Mouse (Mus musculus) spleen, adult 2 months (tissue): ENCODE measurements around the gene Gsap. TPM values are rescaled to one million over a fixed set of nuclear protein-coding genes. Genes with fewer than 3 reads are reported as not detected.

Experiments
- DNase-seq, 2 experiments: peaks; one replicate each; pipeline versions ENCODE4 v3.0.0 to v3.0.0-alpha.2; 2012 to 2021; ENCODE audit warnings: low spot score in 2 of 2, low read depth in 1 of 2
- H3K27ac ChIP-seq: fragments of 200-500 bp; 2 replicates; pipeline ENCODE4 v1.5.1; 2012; ENCODE audit warnings: low read length, inconsistent platforms; ENCODE audit not compliant: insufficient read depth
- H3K27me3 ChIP-seq: fragments of 200-500 bp; 2 replicates; pipeline ENCODE4 v1.6.1; 2012; ENCODE audit warnings: mild to moderate bottlenecking, moderate library complexity, low read length, inconsistent platforms; ENCODE audit not compliant: control insufficient read depth, insufficient read depth
- H3K36me3 ChIP-seq: fragments of 200-500 bp; 2 replicates; pipeline ENCODE4 v1.6.1; 2012; ENCODE audit warnings: mild to moderate bottlenecking, low read length, inconsistent platforms; ENCODE audit not compliant: control insufficient read depth, insufficient read depth
- H3K4me1 ChIP-seq: fragments of 200-500 bp; 2 replicates; pipeline ENCODE4 v1.6.1; 2011; ENCODE audit warnings: inconsistent platforms; ENCODE audit not compliant: control insufficient read depth, insufficient read depth, insufficient read length
- H3K4me3 ChIP-seq: fragments of 200-500 bp; 2 replicates; pipeline ENCODE4 v1.5.1; 2011; ENCODE audit warnings: mild to moderate bottlenecking, inconsistent platforms; ENCODE audit not compliant: insufficient read depth, insufficient read length; ENCODE audit errors: extremely low read depth
- CTCF ChIP-seq: fragments of 200-500 bp; IDR thresholded peaks from 2 replicates; pipeline ENCODE4 v1.5.1; 2011; ENCODE audit warnings: mild to moderate bottlenecking, inconsistent platforms; ENCODE audit not compliant: insufficient read depth, insufficient read length, insufficient replicate concordance; ENCODE audit errors: extremely low read depth
- POLR2A ChIP-seq: fragments of 200-500 bp; IDR thresholded peaks from 2 replicates; pipeline ENCODE4 v1.6.1; 2011; ENCODE audit warnings: low read depth, low read length, inconsistent platforms
- WGBS: fragments of 180-500 bp; shearing (Covaris S2); methylation state at CpG from one replicate; pipeline ENCODE4 v1.1.7; 2018; 5-methylcytosine and 5-hydroxymethylcytosine counted together
- polyA plus RNA-seq: library from polyadenylated mRNA; depleted of rRNA; stranded (reverse); fragments of >200 nt; gene quantifications from 2 replicates; pipeline ENCODE4 v1.2.3, GENCODE M21; 2012

Gsap gene
- polyA plus RNA-seq, 1 experiment, result 7.9 TPM

GRCm38 (mm10) chr5:21283356-21284062 is 97.5 kb downstream of the Gsap start:
- no peak overlapping the region for H3K27ac ChIP-seq
- H3K4me3 ChIP-seq, result no peak overlapping the region
- peaks cover 2% of the 10 kb centered on the region; the same call in 1 of the 2 replicates for H3K36me3 ChIP-seq
- 87% methylated on average over 12 of the region's 12 CpGs for WGBS
- no peaks in the 10 kb centered on the region for H3K27me3 ChIP-seq
- TF ChIP-seq CTCF, result no peak
- no peak for TF ChIP-seq POLR2A
- DNase-seq, result no peak
- H3K4me1 ChIP-seq, result no peaks in the 10 kb centered on the region

GRCm38 (mm10) chr5:21288658-21289435 is 102.8 kb downstream of the Gsap start:
- no peak for DNase-seq
- WGBS, result 82% methylated on average over 7 of the region's 7 CpGs

GRCm38 (mm10) chr5:21290594-21290993 is 104.5 kb downstream of the Gsap start:
- H3K4me3 ChIP-seq, result no peak overlapping the region
- no peaks in the 10 kb centered on the region for H3K4me1 ChIP-seq
- TF ChIP-seq POLR2A (no peak), CTCF (no peak)
- H3K27ac ChIP-seq, result no peak overlapping the region
- H3K27me3 ChIP-seq, result no peaks in the 10 kb centered on the region
- H3K36me3 ChIP-seq, result peaks cover 3% of the 10 kb centered on the region
- DNase-seq, result no peak
- 88% methylated on average over 8 of the region's 8 CpGs for whole genome bisulfite sequencing

More at GRCm38 (mm10) chr5:21288658-21289435, 102.8 kb downstream of the Gsap start:
- peak overlapping the region; percentile 20; the same call in 1 of the 2 replicates for H3K27ac ChIP-seq
- H3K27me3 ChIP-seq, result no peaks in the 10 kb centered on the region
- TF ChIP-seq POLR2A, result no peak
- no peak for TF ChIP-seq CTCF
- H3K4me1 ChIP-seq, result no peaks in the 10 kb centered on the region
- peaks cover 3% of the 10 kb centered on the region for H3K36me3 ChIP-seq
- no peak overlapping the region for H3K4me3 ChIP-seq

DNA sequence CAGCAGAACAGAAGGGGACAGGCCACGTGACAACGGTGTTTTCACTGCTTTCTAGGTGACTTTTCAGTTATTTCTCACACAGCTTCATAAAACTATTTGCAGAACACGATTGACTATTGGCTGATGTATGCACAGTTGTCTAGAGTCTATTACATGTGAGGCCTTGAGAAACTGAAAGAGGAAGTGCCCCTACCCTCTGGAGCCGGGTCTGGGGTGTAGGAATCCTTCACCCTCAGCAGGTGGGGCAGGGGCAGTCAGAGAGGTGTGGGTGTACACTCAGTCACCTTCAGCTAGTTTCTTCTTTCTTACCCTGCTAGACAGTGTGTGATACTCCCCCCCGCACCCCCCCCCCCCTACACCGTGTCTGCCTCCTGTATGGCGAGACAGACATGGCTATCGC is 109.6 kb downstream of the Gsap start:
- no peaks in the 10 kb centered on the region for H3K27me3 ChIP-seq
- TF ChIP-seq CTCF (no peak), POLR2A (no peak)
- 76% methylated on average over 8 of the region's 8 CpGs for WGBS
- DNase-seq, result peak; percentile 11 to 47
- no peak overlapping the region for H3K27ac ChIP-seq
- no peak overlapping the region for H3K4me3 ChIP-seq
- H3K4me1 ChIP-seq, result no peaks in the 10 kb centered on the region; the same call in 1 of the 2 replicates
- no peaks in the 10 kb centered on the region; the same call in 1 of the 2 replicates for H3K36me3 ChIP-seq

DNA sequence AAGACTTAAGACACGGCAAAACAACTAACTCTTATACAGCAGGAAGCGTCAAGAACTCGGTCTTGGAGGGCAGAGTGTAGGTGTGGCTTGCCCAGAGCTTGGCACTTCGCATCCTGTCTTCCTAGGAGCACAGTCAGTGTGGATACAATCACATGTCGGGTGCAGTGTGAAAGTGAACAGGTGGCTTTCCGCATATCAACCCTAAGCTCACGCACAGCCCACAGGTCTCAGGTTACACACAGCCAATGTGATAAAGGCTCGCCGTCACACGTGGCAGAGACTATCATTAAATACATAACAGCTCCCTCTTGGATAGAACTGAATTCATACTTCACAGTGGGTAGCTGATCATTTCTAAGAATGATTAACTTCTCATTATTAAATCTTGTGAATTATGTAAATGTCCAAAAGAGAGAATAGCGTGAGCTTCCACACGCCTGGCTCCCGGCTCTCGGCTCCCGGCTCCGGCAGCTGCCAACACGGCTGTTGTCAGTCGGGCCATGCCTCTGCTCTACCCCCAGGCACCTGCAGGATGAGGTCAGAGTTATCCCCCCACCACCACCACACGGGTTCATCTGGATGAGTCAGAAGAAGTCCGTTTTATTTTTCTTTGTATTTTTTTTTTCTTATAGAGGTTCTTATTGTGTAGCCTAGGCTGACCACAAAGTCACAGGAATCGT is 113.2 kb downstream of the Gsap start:
- DNase-seq, result no peak
- H3K27me3 ChIP-seq, result no peaks in the 10 kb centered on the region
- no peaks in the 10 kb centered on the region; the same call in 1 of the 2 replicates for H3K4me1 ChIP-seq
- 88% methylated on average over 21 of the region's 21 CpGs for WGBS
- no peak overlapping the region for H3K27ac ChIP-seq
- no peak for TF ChIP-seq CTCF
- no peak for TF ChIP-seq POLR2A
- H3K36me3 ChIP-seq, result no peaks in the 10 kb centered on the region
- no peak overlapping the region for H3K4me3 ChIP-seq

DNA sequence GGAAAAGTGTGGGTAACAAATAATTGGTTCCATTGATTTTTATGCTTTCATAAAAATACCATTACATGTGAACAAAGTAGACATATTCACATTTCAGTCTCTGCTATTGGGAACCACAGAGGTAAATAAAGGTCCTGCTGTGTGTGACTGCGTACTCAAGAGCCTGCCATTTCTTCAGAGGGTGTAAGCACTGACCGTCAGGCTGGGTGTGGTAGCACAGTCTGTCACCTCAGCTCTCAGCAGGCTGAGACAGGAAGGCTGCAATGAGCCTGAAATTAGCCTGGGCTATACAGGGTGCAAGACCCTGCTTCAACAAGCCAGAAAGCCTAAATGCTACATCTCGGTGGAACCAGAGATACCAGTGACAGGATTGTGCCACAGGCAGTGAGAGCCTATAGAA is 114.0 kb downstream of the Gsap start:
- 93% methylated on average over 3 of the region's 3 CpGs for WGBS
- H3K36me3 ChIP-seq, result no peaks in the 10 kb centered on the region
- H3K4me3 ChIP-seq, result no peak overlapping the region
- no peak overlapping the region for H3K27ac ChIP-seq
- H3K4me1 ChIP-seq, result no peaks in the 10 kb centered on the region; the same call in 1 of the 2 replicates
- H3K27me3 ChIP-seq, result no peaks in the 10 kb centered on the region
- no peak for DNase-seq
- TF ChIP-seq CTCF (no peak), POLR2A (no peak)
